Mouse (Mus musculus) intestine, embryonic 16.5 days (tissue): Measurements from ENCODE around the gene Olfr549. TPM values are rescaled to one million over a fixed set of nuclear protein-coding genes. Genes with fewer than 3 reads are reported as not detected.

Source experiments
- ATAC-seq: fragments of 200-750 bp; cut with Nextera tagmentation; 2 replicates; pipeline ENCODE4 v1.8.0; 2017; ENCODE audit warnings: moderate TSS enrichment, moderate library complexity
- H3K27ac ChIP-seq: fragments of 300-500 bp; sonication (generic); 2 replicates; pipeline ENCODE4 v1.5.1; 2014; ENCODE audit warnings: mild to moderate bottlenecking, low read length
- H3K27me3 ChIP-seq: fragments of 300-500 bp; sonication (generic); replicated peaks from 2 replicates; pipeline ENCODE4 v1.6.1; 2014; ENCODE audit warnings: low read length, control low read depth, mixed read lengths; ENCODE audit not compliant: control insufficient read depth, insufficient read depth
- H3K36me3 ChIP-seq: fragments of 300-500 bp; sonication (generic); 2 replicates; pipeline ENCODE4 v1.6.1; 2014; ENCODE audit warnings: low read length, control low read depth; ENCODE audit not compliant: control insufficient read depth, insufficient read depth
- H3K4me1 ChIP-seq: fragments of 300-500 bp; sonication (generic); 2 replicates; pipeline ENCODE4 v1.6.1; 2014; ENCODE audit warnings: low read length, control low read depth, mixed read lengths; ENCODE audit not compliant: control insufficient read depth, insufficient read depth
- H3K4me2 ChIP-seq: fragments of 300-500 bp; sonication (generic); 2 replicates; pipeline ENCODE4 v1.6.1; 2014; ENCODE audit warnings: low read depth, low read length, control low read depth
- H3K4me3 ChIP-seq: fragments of 300-500 bp; sonication (generic); 2 replicates; pipeline ENCODE4 v1.5.1; 2014; ENCODE audit warnings: mild to moderate bottlenecking, low read length
- H3K9ac ChIP-seq: fragments of 300-500 bp; sonication (generic); 2 replicates; pipeline ENCODE4 v1.6.1; 2014; ENCODE audit warnings: low read depth, low read length
- H3K9me3 ChIP-seq: fragments of 300-500 bp; sonication (generic); 2 replicates; pipeline ENCODE4 v1.6.1; 2016; ENCODE audit warnings: low read length, control low read depth; ENCODE audit not compliant: control insufficient read depth
- WGBS: fragments of 180-500 bp; shearing (Covaris S2); extraction: QIAGEN DNeasy Blood & Tissue Kit; methylation state at CpG from one replicate; pipeline ENCODE4 v1.1.7; 2014; 5-methylcytosine and 5-hydroxymethylcytosine counted together
- polyA plus RNA-seq: library from polyadenylated mRNA; unstranded; fragments of >200 nt; fragmentation: Nextera tagmentation; extraction: Ambion mirVana; gene quantifications from 2 replicates; pipeline ENCODE4 v1.2.1, GENCODE M21; 2015

The Olfr549 gene
- polyA plus RNA-seq, result not detected in 2 replicates

DNA sequence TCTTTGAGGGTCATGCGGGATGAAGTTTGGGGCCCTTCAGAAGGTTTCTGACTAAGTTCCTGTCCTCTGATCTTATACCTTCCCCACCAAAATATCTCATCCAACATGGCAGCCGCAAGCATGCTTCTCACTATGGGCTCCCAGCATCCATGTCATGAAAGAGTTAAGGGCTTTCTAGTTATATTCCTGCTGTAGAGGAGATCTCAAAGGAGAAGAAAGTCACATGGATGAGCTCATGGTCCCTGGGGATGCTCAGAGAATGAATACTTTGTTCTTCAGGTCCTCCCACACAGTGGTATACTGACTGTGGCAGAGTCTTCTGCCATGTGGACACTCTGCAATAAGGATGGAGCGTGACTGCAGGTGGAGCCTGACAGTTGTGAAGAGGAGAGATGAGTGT lies at the start of gene Olfr549:
Gene Olfr549, plus strand, starts transcription at position 301 of the 400 bp plus-strand sequence.
- no peaks in the 10 kb centered on the region for H3K4me1 ChIP-seq
- no peaks in the 10 kb centered on the region for H3K36me3 ChIP-seq
- H3K4me3 ChIP-seq, result no peak within 1 kb of the TSS
- H3K27me3 ChIP-seq, result no peaks in the 10 kb centered on the region
- no peak for ATAC-seq
- H3K9me3 ChIP-seq, result no peaks in the 10 kb centered on the region
- H3K9ac ChIP-seq, result no peak within 1 kb of the TSS
- no peak within 1 kb of the TSS for H3K4me2 ChIP-seq
- no peak within 1 kb of the TSS for H3K27ac ChIP-seq
- WGBS, result 85% methylated on average over 3 of the region's 3 CpGs

DNA sequence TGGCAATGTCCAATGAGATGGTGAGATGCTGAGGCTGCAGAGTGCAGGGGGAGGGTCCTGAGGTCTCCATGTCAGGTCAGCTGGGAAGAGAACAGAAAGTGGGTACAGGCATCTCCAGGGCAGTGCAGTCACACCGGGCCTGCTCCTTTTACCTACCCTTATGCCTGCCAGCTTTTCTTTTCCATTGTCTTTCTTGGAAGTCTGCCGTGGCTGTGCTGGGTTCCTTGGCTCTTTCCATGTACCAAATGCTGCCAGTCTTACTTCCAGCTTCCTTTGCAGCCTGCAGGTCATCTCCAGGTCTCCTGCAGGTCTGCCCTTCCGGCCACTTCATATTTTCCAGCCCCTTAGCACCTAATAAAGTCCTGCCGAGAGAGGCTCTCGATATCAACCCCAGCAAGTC lies 47.7 kb upstream of the Olfr549 start:
- Histone ChIP-seq H3K27me3 (no peaks in the 10 kb centered on the region), H3K4me2 (no peak overlapping the region), H3K9me3 (no peaks in the 10 kb centered on the region), H3K9ac (no peak overlapping the region), H3K27ac (no peak overlapping the region), H3K4me3 (no peak overlapping the region), H3K4me1 (no peaks in the 10 kb centered on the region), H3K36me3 (no peaks in the 10 kb centered on the region)
- ATAC-seq, result no peak
- 80% methylated on average over 5 of the region's 5 CpGs for WGBS

DNA sequence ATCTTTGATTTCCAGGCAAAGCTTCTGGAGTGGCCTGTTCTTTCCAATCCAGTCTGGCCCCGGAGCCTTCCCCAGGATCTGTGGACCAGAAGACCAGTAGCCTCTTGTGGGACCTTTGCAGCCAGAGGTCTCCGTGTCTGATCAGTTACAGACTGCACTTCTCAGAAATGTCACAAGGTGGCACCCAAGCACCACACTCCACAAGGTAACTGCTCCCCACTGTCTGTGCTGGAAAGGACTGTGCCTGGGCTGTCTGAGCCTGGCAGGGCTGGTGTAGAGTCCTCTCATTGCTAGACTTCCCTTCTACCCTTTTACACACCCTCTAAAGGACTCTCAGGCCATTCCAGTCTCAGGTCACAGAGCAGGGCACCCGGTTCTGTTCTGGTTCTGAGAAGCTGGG lies 42.8 kb upstream of the Olfr549 start:
- H3K9me3 ChIP-seq, result no peaks in the 10 kb centered on the region
- no peaks in the 10 kb centered on the region for H3K4me1 ChIP-seq
- no peak overlapping the region for H3K27ac ChIP-seq
- H3K36me3 ChIP-seq, result no peaks in the 10 kb centered on the region
- no peaks in the 10 kb centered on the region for H3K27me3 ChIP-seq
- peak; percentile 74 for ATAC-seq
- 45% methylated on average over 3 of the region's 3 CpGs for WGBS
- H3K9ac ChIP-seq, result no peak overlapping the region
- no peak overlapping the region for H3K4me2 ChIP-seq
- no peak overlapping the region for H3K4me3 ChIP-seq

DNA sequence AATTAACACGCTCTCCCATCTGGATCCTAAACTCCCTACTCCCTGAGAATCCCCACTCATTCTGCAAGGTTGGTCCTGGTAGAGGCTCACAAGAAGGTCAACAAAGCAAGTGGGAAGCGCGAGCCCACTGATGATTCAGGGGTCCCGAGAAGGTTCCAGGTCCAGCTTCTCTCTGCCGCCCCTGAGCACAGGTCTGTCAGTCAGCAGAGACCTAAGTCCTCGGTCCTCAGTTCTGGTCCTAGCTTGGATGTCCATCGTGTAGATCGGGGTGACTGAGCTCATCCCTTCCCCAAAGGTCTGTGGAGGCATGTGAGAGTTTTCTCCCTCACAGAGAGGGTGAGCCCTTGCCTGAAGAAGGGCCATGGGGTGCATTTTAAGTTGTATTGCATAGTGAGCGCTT lies 41.6 kb upstream of the Olfr549 start:
- ATAC-seq, result no peak
- H3K27me3 ChIP-seq, result 0 out of 2 replicates have a peak, but pooled peaks cover 3% of the 10 kb centered on the region
- no peak overlapping the region for H3K9ac ChIP-seq
- H3K9me3 ChIP-seq, result no peaks in the 10 kb centered on the region
- H3K4me2 ChIP-seq, result no peak overlapping the region
- no peak overlapping the region for H3K4me3 ChIP-seq
- H3K4me1 ChIP-seq, result no peaks in the 10 kb centered on the region; the same call in 1 of the 2 replicates
- H3K36me3 ChIP-seq, result no peaks in the 10 kb centered on the region
- H3K27ac ChIP-seq, result no peak overlapping the region
- WGBS, result 87% methylated on average over 9 of the region's 9 CpGs

DNA sequence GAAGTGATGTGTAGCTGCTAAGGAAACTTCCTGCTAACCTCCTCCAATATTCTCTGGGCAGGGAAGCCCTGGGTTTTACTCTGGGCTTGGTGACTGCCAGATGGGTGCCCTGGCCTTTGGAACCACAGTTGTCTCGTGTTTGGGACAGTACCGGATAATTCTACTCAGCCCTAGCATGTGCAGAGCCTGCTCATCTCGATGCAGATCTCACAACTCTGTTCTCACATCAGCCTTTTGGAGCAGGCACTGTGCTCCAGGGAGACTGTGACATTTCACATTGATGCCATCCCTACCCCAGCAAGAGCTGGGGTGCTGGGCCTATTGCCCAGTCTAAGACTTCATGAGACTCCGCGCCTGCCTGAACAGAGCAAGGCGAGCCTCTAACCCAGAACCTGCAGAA lies 41.0 kb upstream of the Olfr549 start:
- no peaks in the 10 kb centered on the region for H3K36me3 ChIP-seq
- no peak overlapping the region for H3K9ac ChIP-seq
- H3K4me1 ChIP-seq, result no peaks in the 10 kb centered on the region; the same call in 1 of the 2 replicates
- no peak overlapping the region for H3K4me3 ChIP-seq
- no peaks in the 10 kb centered on the region for H3K9me3 ChIP-seq
- 86% methylated on average over 6 of the region's 6 CpGs for WGBS
- ATAC-seq, result no peak
- H3K4me2 ChIP-seq, result no peak overlapping the region
- 0 out of 2 replicates have a peak, but pooled peaks cover 3% of the 10 kb centered on the region for H3K27me3 ChIP-seq
- H3K27ac ChIP-seq, result no peak overlapping the region

DNA sequence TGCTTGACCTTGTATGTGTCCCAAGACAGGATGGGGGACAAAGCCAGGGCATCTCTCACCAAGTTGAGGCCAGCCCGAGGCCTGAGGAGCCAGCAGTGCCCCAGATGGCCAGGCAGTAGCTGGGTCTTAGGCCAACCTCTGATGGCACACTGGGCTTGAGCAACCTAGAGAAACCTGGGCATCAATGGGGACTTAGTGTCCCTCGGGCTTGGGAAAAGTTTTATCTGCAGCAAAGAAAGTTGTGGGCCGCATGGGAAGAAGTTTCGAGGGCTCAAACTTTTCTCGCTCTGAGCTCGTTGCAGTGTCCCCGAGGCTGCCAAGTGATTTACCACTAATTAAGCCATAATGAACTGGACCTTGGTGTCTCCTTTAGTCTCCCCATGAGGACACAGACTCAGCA lies 39.9 kb upstream of the Olfr549 start:
- H3K27ac ChIP-seq, result no peak overlapping the region
- no peak overlapping the region for H3K4me3 ChIP-seq
- H3K4me1 ChIP-seq, result no peaks in the 10 kb centered on the region; the same call in 1 of the 2 replicates
- H3K9me3 ChIP-seq, result no peaks in the 10 kb centered on the region
- H3K4me2 ChIP-seq, result no peak overlapping the region
- no peaks in the 10 kb centered on the region for H3K36me3 ChIP-seq
- no peak overlapping the region for H3K9ac ChIP-seq
- whole genome bisulfite sequencing, result 87% methylated on average over 7 of the region's 7 CpGs
- no peak for ATAC-seq
- 0 out of 2 replicates have a peak, but pooled peaks cover 3% of the 10 kb centered on the region for H3K27me3 ChIP-seq

DNA sequence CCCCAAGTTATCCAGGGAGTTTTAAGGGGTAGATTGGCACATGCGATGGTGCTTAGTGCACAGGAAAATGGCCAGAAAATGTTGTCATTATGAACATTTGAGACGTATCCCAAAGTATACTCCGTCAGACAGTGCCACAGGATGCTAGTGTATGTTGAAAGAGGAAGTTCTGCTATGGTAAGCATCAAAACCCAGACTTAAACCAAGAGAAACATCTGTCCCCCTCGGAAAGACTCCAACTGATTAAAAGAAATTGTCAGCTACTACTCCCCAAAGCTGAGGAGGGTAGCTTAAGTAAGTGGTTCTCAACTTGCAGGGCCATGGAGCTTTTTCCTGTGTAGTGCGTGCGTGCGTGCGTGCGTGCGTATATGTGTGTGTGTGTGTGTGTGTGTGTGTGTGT lies 37.7 kb upstream of the Olfr549 start:
- no peak overlapping the region for H3K4me2 ChIP-seq
- ATAC-seq, result no peak
- H3K4me1 ChIP-seq, result no peaks in the 10 kb centered on the region; the same call in 1 of the 2 replicates
- no peak overlapping the region for H3K27ac ChIP-seq
- no peak overlapping the region for H3K4me3 ChIP-seq
- WGBS, result 91% methylated on average over 10 of the region's 10 CpGs
- H3K9me3 ChIP-seq, result no peaks in the 10 kb centered on the region
- H3K9ac ChIP-seq, result no peak overlapping the region
- H3K36me3 ChIP-seq, result no peaks in the 10 kb centered on the region
- H3K27me3 ChIP-seq, result 0 out of 2 replicates have a peak, but pooled peaks cover 3% of the 10 kb centered on the region

DNA sequence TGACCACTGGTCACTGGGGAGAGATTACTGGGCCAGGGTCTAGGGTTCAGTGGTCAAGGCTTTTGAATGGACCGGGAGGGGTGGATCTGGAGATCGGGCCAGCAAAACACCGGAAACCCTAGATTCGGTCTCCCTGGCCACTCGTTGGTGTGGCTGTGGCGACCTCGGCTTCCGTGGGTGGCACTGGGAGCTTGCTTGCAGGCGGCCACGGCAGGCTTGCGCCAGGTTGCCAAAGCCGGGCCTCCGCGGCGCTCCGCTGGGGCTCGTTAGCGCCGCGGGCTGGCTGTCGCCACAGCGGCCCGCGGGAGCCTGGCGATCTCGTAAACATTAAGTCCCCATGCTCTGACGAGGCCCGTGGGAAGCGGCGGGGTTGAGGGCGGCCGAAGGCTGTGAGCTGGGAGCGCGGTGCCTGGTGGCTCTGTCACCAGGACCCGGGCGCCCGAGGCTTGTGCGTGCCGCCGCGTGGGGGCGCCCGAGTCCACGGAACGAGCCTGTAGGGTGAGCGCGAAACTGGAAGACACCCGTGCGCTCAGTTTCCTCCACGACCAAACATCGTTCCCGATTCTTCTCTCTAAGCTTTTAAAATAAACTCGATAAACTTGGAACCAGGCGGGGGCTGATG lies 36.7 kb upstream of the Olfr549 start:
- Histone ChIP-seq H3K27ac (no peak overlapping the region), H3K36me3 (no peaks in the 10 kb centered on the region), H3K9ac (peak overlapping the region; percentile 80), H3K27me3 (0 out of 2 replicates have a peak, but pooled peaks cover 3% of the 10 kb centered on the region), H3K9me3 (no peaks in the 10 kb centered on the region), H3K4me2 (peak overlapping the region; percentile 96), H3K4me1 (no peaks in the 10 kb centered on the region; the same call in 1 of the 2 replicates), H3K4me3 (peak overlapping the region; percentile 56)
- peak; percentile 98 for ATAC-seq
- WGBS, result 1% methylated on average over 54 of the region's 54 CpGs

DNA sequence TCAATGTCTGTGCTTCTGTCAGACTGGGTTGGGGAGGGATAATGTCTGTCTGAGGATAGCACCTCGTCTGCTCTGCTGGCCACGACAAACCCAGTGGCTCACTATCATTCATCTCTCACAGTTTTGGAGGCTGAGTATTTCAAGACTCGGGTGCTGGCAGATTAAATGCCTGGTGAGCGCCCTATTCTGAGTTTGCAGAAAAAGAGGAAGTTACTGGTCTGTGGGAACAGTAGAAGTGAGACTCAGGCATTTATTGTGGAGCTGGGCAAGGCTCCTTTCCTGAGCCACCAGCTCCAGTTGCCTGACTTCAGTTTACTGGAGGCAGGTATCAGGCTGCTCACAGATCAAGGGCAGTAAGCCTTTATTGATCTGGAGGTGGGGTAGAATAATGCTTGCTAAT lies 35.5 kb upstream of the Olfr549 start:
- H3K4me3 ChIP-seq, result no peak overlapping the region
- H3K4me1 ChIP-seq, result no peaks in the 10 kb centered on the region; the same call in 1 of the 2 replicates
- H3K4me2 ChIP-seq, result no peak overlapping the region
- no peaks in the 10 kb centered on the region for H3K36me3 ChIP-seq
- H3K9ac ChIP-seq, result no peak overlapping the region
- no peaks in the 10 kb centered on the region for H3K9me3 ChIP-seq
- ATAC-seq, result no peak
- 70% methylated on average over 4 of the region's 4 CpGs for WGBS
- H3K27ac ChIP-seq, result no peak overlapping the region
- H3K27me3 ChIP-seq, result 0 out of 2 replicates have a peak, but pooled peaks cover 3% of the 10 kb centered on the region
